Mouse (Mus musculus) stomach, embryonic 15.5 days (tissue): ENCODE measurements at regions not wholly inside any gene's neighbourhood (a gene's known extent, or its start where the extent isn't known, plus 50 kb on each side); places are given as distances from the start of the nearest gene placed in this dataset.
A peak's percentile ranks its signal among the peaks of the same experiment; 100 is the strongest.

Experiments used
- ATAC-seq: fragments of 200-750 bp; cut with Nextera tagmentation; 2 replicates; pipeline ENCODE4 v1.8.0; 2017; ENCODE audit warnings: low read depth, moderate number of reproducible peaks, moderate TSS enrichment; ENCODE audit not compliant: insufficient read depth, low FRiP score
- H3K27ac ChIP-seq: fragments of 300-500 bp; sonication (generic); 2 replicates; pipeline ENCODE4 v1.5.1; 2015; ENCODE audit warnings: mild to moderate bottlenecking, inconsistent platforms
- H3K27me3 ChIP-seq: fragments of 300-500 bp; sonication (generic); replicated peaks from 2 replicates; pipeline ENCODE4 v1.6.1; 2015; ENCODE audit warnings: inconsistent platforms
- H3K36me3 ChIP-seq: fragments of 300-500 bp; sonication (generic); 2 replicates; pipeline ENCODE4 v1.6.1; 2015; ENCODE audit warnings: inconsistent platforms
- H3K4me1 ChIP-seq: fragments of 300-500 bp; sonication (generic); 2 replicates; pipeline ENCODE4 v1.6.1; 2015; ENCODE audit warnings: inconsistent platforms
- H3K4me2 ChIP-seq: fragments of 300-500 bp; sonication (generic); 2 replicates; pipeline ENCODE4 v1.6.1; 2015; ENCODE audit warnings: mild to moderate bottlenecking, inconsistent platforms
- H3K4me3 ChIP-seq: fragments of 300-500 bp; sonication (generic); replicated peaks from 2 replicates; pipeline ENCODE4 v1.5.1; 2015; ENCODE audit warnings: inconsistent platforms
- H3K9ac ChIP-seq: fragments of 300-500 bp; sonication (generic); 2 replicates; pipeline ENCODE4 v1.6.1; 2015; ENCODE audit warnings: inconsistent platforms
- H3K9me3 ChIP-seq: fragments of 300-500 bp; sonication (generic); 2 replicates; pipeline ENCODE4 v1.6.1; 2016; ENCODE audit warnings: inconsistent platforms
- WGBS: fragments of 180-500 bp; shearing (Covaris S2); methylation state at CpG from one replicate; pipeline ENCODE4 v1.1.7; 2015; 5-methylcytosine and 5-hydroxymethylcytosine counted together

- WGBS: 38% methylated on average over 3 of the region's 3 CpGs
- no peak overlapping the region for H3K4me2 ChIP-seq
- H3K4me3 ChIP-seq: no peak overlapping the region
- H3K27me3 ChIP-seq: no peaks in the 10 kb centered on the region
- H3K27ac ChIP-seq: peak overlapping the region; percentile 40; the same call in 1 of the 2 replicates
- H3K36me3 ChIP-seq: no peaks in the 10 kb centered on the region
- H3K9ac ChIP-seq: no peak overlapping the region
- H3K4me1 ChIP-seq: peaks cover 8% of the 10 kb centered on the region; the same call in 1 of the 2 replicates
- no peak for ATAC-seq
- H3K9me3 ChIP-seq: no peaks in the 10 kb centered on the region
Observed at GRCm38 (mm10) chr15:56278006-56278405, 1199.4 kb downstream of the Slc22a22 start.

GRCm38 (mm10) chr15:56248731-56249130, 1228.7 kb downstream of the Slc22a22 start:
- no peak for ATAC-seq
- no peaks in the 10 kb centered on the region for H3K9me3 ChIP-seq
- H3K27ac ChIP-seq: no peak overlapping the region
- H3K4me3 ChIP-seq: no peak overlapping the region
- no peaks in the 10 kb centered on the region for H3K27me3 ChIP-seq
- H3K4me2 ChIP-seq: no peak overlapping the region
- H3K4me1 ChIP-seq: no peaks in the 10 kb centered on the region
- no peak overlapping the region for H3K9ac ChIP-seq
- H3K36me3 ChIP-seq: no peaks in the 10 kb centered on the region
- WGBS: 59% methylated on average over 1 of the region's 1 CpGs

GRCm38 (mm10) chr15:56244004-56244735, 1233.3 kb downstream of the Slc22a22 start:
- Histone ChIP-seq H3K9me3 (no peaks in the 10 kb centered on the region), H3K27ac (no peak overlapping the region), H3K4me1 (no peaks in the 10 kb centered on the region), H3K36me3 (no peaks in the 10 kb centered on the region), H3K27me3 (no peaks in the 10 kb centered on the region), H3K4me3 (no peak overlapping the region), H3K4me2 (no peak overlapping the region), H3K9ac (no peak overlapping the region)
- WGBS: 32% methylated on average over 9 of the region's 9 CpGs
- peak; percentile 58; the same call in 1 of the 2 replicates for ATAC-seq

- Histone ChIP-seq H3K36me3 (no peaks in the 10 kb centered on the region), H3K4me2 (no peak overlapping the region), H3K9ac (no peak overlapping the region), H3K9me3 (no peaks in the 10 kb centered on the region), H3K27me3 (no peaks in the 10 kb centered on the region), H3K27ac (no peak overlapping the region), H3K4me3 (no peak overlapping the region), H3K4me1 (no peaks in the 10 kb centered on the region)
- no peak for ATAC-seq
- 53% methylated on average over 5 of the region's 5 CpGs for WGBS
Observed at GRCm38 (mm10) chr15:56202552-56202951, 1274.9 kb downstream of the Slc22a22 start.

- H3K9ac ChIP-seq: no peak overlapping the region
- ATAC-seq: no peak
- WGBS: 40% methylated on average over 2 of the region's 2 CpGs
- no peaks in the 10 kb centered on the region for H3K27me3 ChIP-seq
- H3K9me3 ChIP-seq: no peaks in the 10 kb centered on the region
- no peak overlapping the region for H3K4me3 ChIP-seq
- no peak overlapping the region for H3K27ac ChIP-seq
- H3K36me3 ChIP-seq: no peaks in the 10 kb centered on the region
- H3K4me2 ChIP-seq: no peak overlapping the region
- H3K4me1 ChIP-seq: no peaks in the 10 kb centered on the region
Observed at GRCm38 (mm10) chr15:56199336-56199735, 1278.1 kb downstream of the Slc22a22 start.

- no peak overlapping the region for H3K9ac ChIP-seq
- peak overlapping the region; percentile 68 for H3K27ac ChIP-seq
- H3K36me3 ChIP-seq: no peaks in the 10 kb centered on the region
- 26% methylated on average over 1 of the region's 1 CpGs for WGBS
- no peak overlapping the region for H3K4me3 ChIP-seq
- H3K9me3 ChIP-seq: no peaks in the 10 kb centered on the region
- ATAC-seq: 0 out of 2 replicates have a peak, but pooled peaks have one; percentile 10
- H3K27me3 ChIP-seq: no peaks in the 10 kb centered on the region
- H3K4me1 ChIP-seq: no peaks in the 10 kb centered on the region
- no peak overlapping the region for H3K4me2 ChIP-seq
Observed at GRCm38 (mm10) chr15:56197425-56198201, 1279.8 kb downstream of the Slc22a22 start.

- Histone ChIP-seq H3K9me3 (no peaks in the 10 kb centered on the region), H3K27me3 (no peaks in the 10 kb centered on the region), H3K27ac (no peak overlapping the region), H3K4me3 (no peak overlapping the region), H3K4me2 (no peak overlapping the region), H3K4me1 (no peaks in the 10 kb centered on the region), H3K9ac (no peak overlapping the region), H3K36me3 (no peaks in the 10 kb centered on the region)
- 73% methylated on average over 6 of the region's 6 CpGs for WGBS
- ATAC-seq: no peak
Observed at GRCm38 (mm10) chr15:56166236-56166635, 1311.2 kb downstream of the Slc22a22 start.

- Histone ChIP-seq H3K36me3 (no peaks in the 10 kb centered on the region), H3K27ac (no peak overlapping the region), H3K4me2 (no peak overlapping the region), H3K9me3 (no peaks in the 10 kb centered on the region), H3K9ac (no peak overlapping the region), H3K4me3 (no peak overlapping the region), H3K27me3 (no peaks in the 10 kb centered on the region), H3K4me1 (no peaks in the 10 kb centered on the region)
- WGBS: 52% methylated on average over 2 of the region's 2 CpGs
- no peak for ATAC-seq
Observed at GRCm38 (mm10) chr15:56158726-56159125, 1318.7 kb downstream of the Slc22a22 start.

- H3K36me3 ChIP-seq: no peaks in the 10 kb centered on the region
- H3K4me2 ChIP-seq: no peak overlapping the region
- no peaks in the 10 kb centered on the region for H3K9me3 ChIP-seq
- no peak overlapping the region for H3K9ac ChIP-seq
- no peak for ATAC-seq
- no peak overlapping the region for H3K4me3 ChIP-seq
- H3K27ac ChIP-seq: no peak overlapping the region
- 89% methylated on average over 3 of the region's 3 CpGs for WGBS
- H3K27me3 ChIP-seq: no peaks in the 10 kb centered on the region
- no peaks in the 10 kb centered on the region for H3K4me1 ChIP-seq
Observed at GRCm38 (mm10) chr15:56139451-56139850, 1338.0 kb downstream of the Slc22a22 start.

- WGBS: 80% methylated on average over 7 of the region's 7 CpGs
- ATAC-seq: no peak
Observed at GRCm38 (mm10) chr15:56136420-56136970, 1340.9 kb downstream of the Slc22a22 start.

GRCm38 (mm10) chr15:56128029-56128428, 1349.4 kb downstream of the Slc22a22 start:
- Histone ChIP-seq H3K27ac (no peak overlapping the region), H3K9ac (no peak overlapping the region), H3K4me3 (no peak overlapping the region), H3K36me3 (no peaks in the 10 kb centered on the region), H3K9me3 (no peaks in the 10 kb centered on the region), H3K4me2 (no peak overlapping the region), H3K27me3 (no peaks in the 10 kb centered on the region), H3K4me1 (no peaks in the 10 kb centered on the region)
- 80% methylated on average over 1 of the region's 1 CpGs for WGBS
- ATAC-seq: no peak

More at GRCm38 (mm10) chr15:56136420-56136970, 1340.9 kb downstream of the Slc22a22 start:
- Histone ChIP-seq H3K27ac (no peak overlapping the region), H3K27me3 (no peaks in the 10 kb centered on the region), H3K4me2 (no peak overlapping the region), H3K9ac (no peak overlapping the region), H3K4me3 (no peak overlapping the region), H3K4me1 (no peaks in the 10 kb centered on the region), H3K9me3 (no peaks in the 10 kb centered on the region), H3K36me3 (no peaks in the 10 kb centered on the region)
